Mouse (Mus musculus) frontal cortex, postnatal 10 days (tissue): Measurements from ENCODE around the gene Pebp1.
A peak's percentile ranks its signal among the peaks of the same experiment; 100 is the strongest.
"Not testable (repeated sequence)": the region's sequence is repeated elsewhere in the genome, so short reads cannot be mapped to it uniquely, and the experiment has no call there.

Experiments used
- DNase-seq, 2 experiments: peaks; one replicate each; pipeline ENCODE4 v3.0.0; 2022; ENCODE audit warnings: low spot score in 2 of 2, mixed read lengths in 1 of 2

Gene Pebp1

GRCm38 (mm10) chr5:117286831-117287822 is at the start of gene Pebp1:
Gene Pebp1 (minus strand): TSS chr5:117287625.
- DNase-seq: peak; percentile 85 to 91

- no peak for DNase-seq
Observed at GRCm38 (mm10) chr5:117330457-117330856, 43.0 kb upstream of the Pebp1 start.

DNA sequence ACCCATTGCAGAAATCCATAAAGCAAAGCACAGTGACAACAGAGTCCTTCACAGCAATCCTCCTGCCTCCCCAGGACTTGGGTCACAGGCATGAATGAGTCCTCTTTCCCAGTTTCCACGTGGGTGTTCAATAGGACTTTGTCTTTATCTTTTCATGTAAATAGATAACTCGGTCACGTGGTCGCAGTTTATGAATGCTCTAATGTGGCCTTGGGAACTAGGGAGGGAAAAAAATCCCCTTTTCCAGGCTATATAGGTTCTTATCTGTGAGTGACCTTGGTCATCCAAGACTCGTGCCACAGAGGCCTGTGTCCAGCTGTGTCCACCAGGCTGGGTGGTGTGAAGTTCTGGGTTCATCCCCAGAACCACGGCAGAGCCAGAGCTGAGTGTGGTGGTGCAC is 39.0 kb upstream of the Pebp1 start:
- DNase-seq: no peak

DNA sequence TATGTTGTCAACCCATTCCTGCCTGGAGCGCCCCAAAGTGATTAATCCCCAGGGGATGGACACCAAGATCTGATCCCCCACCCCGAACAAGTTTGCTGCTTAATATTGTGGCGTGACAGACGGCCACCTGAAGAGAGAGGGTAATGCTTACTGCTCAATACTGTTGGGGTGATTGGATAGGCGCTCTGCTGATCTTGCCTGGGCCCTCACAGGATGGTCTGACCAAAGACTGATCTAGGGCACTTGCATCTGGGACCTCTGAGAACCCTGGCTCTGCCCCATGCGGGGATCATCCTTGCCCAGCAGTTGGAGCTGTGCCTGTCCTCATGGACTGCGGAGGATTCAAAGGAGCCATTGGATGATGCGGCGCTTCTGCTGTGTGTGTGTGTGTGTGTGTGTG is 36.3 kb upstream of the Pebp1 start:
- no peak for DNase-seq

- DNase-seq: peak in 1 of 2 experiments; percentile 32
Observed at GRCm38 (mm10) chr5:117318741-117319629, 31.6 kb upstream of the Pebp1 start, which contains the start of gene Vsig10. Gene Vsig10 (plus strand): TSS chr5:117319083.

DNA sequence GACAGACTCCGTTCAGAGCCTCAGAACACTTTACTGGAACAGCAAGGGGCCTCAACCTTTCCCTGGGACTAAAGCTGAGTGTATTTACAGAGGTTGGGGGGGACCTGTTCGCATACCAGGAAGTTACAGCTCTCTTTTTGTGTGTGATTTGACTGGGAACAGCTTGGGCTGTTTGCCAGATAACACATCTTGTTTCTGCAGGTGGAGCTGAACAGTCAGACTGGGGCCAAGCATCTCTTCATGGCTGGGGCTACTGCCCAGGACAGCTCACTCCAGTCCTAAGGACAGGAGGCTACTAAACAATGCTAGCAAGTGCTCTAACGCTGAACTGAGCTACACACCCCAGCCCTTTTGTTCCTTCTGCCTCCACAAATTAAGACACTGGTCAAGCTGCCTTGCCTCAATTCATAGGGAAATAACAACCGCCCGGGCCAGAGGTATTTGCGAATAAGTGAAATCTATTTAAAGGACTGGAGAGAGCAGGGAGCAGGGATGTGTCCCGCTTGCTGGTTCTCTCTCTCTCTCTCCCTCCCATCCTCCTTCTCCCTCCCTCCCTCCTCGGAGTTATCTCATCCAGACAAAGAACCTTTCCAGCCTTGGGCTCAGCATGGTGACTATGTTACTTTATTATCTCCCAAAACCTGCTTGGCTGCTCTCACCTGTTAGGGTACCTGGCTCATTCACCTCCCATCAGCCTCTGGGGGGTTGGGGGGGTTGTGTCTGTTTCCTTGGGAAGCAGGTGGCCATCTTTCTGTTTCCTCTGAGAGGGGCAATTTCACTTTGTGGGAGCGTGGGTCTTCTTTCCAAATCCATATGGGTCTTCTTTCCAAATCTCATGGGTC is 27.4 kb upstream of the Pebp1 start:
- DNase-seq: no peak

DNA sequence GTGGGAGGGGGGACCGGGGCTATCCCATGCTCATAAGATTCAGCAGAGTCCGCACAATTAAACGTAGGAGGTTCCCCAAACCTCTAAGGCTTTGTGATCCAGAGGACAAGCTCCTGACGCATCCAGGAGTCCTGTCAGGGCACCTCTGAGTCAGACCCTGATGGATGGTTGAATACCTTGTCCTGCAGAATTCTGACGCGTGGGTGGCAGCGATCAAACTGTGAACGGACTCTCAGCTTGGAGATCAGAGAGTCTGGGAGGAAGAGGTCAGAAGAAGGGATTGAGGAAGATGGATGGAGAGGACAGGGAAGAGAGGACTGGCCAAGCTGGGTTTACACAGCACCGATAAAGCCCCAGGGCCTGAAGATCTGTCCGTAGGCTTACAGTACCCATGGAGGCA is 26.5 kb upstream of the Pebp1 start:
- DNase-seq: no peak

DNA sequence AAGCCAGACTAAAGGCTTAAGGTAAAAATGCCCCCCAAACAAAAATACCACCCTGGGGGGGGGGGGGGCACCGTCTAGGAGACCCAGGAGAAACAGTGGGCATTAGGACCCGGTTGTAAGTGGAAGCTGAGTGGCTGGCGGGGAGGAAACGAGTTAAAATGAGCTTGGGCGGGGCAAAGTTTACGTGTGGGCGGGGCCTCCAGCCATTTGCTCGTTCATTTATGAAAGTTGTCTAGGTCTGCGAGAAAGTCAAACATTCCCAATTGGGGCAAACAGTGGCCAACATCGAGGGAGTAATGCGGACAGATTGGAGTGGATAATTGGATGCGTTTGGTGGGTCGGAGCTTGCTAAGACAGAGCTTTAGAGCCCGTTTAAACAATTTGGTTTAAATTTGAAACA is 26.0 kb upstream of the Pebp1 start:
- no peak for DNase-seq

- DNase-seq: peak in 1 of 2 experiments; percentile 20
Observed at GRCm38 (mm10) chr5:117307699-117308098, 20.3 kb upstream of the Pebp1 start.

DNA sequence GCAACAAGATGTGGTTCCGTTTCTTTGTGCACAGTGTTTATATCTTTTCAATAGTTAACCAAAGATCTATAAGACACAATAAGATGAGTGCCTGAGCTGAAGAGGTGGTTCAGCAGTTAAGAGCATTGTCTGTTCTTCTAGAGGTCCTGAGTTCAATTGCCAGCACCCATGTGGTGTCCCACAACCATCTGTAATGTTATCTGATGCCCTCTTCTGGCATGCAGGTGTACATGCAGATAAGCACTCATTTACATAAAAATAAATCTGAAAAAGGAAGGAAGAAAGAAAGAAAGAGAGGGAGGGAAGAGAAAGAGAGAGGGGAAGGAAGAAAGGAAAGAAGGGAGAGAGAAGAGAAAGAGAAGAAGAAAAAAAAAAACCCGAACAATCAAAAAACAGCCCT is 19.4 kb upstream of the Pebp1 start:
- no peak for DNase-seq

DNA sequence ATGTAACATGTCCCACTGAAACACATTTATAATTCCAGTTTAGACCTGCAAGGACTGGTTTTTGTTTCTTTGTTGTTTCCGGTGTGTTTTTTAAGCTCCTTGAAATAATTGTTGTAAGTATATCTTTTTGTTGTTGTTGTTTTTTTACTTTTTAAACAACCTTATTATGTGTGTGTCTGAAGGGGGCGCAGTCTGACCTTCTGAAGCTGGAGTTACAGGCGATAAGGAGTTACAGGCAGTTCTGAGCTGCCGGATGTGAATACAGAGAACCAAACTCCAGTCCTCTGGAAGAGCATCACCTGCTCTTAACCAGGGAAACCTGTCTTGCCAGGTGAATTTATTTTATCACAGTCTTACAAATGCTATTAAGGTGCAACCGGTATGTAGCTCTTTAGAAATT is 18.3 kb upstream of the Pebp1 start:
- no peak for DNase-seq

DNA sequence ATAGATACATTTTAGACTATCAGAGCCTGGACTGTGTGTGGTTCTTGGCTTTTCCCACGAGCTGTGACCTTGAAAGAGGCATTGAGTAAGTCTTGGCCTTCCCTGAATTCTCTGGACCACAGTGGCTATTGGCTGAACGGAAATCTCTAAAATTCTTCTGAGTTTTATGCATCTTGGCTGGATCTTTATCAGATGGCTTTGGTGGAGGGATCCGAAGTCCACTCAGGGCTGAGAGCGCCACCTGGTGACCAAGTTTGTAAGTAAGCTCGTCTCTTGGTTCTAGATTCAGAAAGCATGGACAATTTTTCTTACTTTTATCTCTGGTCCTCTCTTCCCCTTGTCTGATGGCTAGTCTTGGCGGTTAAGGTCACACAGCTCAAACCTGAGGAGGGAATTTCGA is 17.5 kb upstream of the Pebp1 start:
- DNase-seq: peak in 1 of 2 experiments; percentile 61

- no peak for DNase-seq
Observed at GRCm38 (mm10) chr5:117303691-117304579, 16.5 kb upstream of the Pebp1 start.

GRCm38 (mm10) chr5:117302899-117303298 is 15.5 kb upstream of the Pebp1 start:
- DNase-seq: no peak

DNA sequence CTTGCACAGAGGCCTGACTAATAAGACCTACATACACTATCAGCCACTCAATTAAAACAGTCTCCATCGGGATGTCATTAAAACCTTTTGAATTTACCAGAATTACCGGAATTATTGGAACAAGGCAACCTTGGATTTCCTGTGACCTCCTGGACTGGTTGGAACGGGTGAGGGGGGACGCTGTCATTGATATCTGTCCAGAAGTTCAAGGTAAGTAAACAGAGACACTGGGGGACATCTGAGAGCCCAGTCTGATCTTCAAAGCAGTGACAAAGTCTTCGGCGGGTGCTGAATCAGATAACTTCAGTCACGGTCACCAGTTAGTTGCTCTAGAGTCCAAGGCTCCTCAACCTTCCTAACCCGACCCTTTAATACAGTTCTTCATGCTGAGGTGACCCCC is 7.6 kb upstream of the Pebp1 start:
- no peak for DNase-seq

DNA sequence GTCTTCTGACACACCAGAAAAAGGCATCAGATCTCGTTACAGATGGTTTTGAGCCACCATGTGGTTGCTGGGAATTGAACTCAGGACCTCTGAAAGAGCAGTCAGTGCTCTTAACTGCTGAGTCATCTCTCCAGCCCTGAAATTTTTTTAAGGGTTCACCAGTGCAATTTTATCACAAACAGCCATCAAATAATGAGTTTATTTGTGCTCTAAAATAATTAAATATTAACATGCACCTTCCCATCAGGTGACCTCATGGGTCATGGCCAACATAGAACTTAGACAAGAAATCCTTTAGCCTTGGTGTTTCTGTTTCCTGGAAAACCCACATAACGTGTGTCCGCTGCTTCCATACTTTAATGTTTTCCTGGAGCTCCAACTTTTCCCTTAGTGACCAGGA is 6.4 kb upstream of the Pebp1 start:
- not testable (repeated sequence) for DNase-seq

DNA sequence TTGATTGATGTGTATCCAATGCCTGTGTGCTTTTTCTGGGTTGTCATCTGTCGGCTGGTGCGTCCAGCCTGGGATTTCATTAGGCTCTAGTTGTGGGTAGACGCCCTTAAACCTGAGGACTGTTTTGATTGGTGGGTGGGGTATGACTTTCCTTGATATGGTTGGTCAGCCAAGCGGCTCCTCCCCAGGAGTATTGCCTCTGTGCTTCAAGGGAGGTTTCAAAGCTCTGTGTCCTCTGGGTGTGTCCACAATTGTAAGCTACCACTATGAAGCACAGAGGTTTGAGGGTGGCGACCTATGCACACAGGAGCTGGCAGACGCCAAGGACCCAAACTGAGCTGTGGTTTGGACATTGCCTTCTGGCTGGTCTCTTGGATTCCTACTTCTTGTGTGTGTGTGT is 5.1 kb upstream of the Pebp1 start:
- DNase-seq: no peak

- DNase-seq: no peak
Observed at GRCm38 (mm10) chr5:117291312-117291711, 3.9 kb upstream of the Pebp1 start.

GRCm38 (mm10) chr5:117290081-117290480 is 2.7 kb upstream of the Pebp1 start:
- DNase-seq: no peak

GRCm38 (mm10) chr5:117289646-117290045 is 2.2 kb upstream of the Pebp1 start:
- DNase-seq: no peak
